Mouse (Mus musculus): Measurements from ENCODE around the gene Pik3r2. TPM values are rescaled to one million over a fixed set of nuclear protein-coding genes. Genes with fewer than 3 reads are reported as not detected.

Pik3r2 gene
- 12.5 TPM for total RNA-seq (2023)

DNA sequence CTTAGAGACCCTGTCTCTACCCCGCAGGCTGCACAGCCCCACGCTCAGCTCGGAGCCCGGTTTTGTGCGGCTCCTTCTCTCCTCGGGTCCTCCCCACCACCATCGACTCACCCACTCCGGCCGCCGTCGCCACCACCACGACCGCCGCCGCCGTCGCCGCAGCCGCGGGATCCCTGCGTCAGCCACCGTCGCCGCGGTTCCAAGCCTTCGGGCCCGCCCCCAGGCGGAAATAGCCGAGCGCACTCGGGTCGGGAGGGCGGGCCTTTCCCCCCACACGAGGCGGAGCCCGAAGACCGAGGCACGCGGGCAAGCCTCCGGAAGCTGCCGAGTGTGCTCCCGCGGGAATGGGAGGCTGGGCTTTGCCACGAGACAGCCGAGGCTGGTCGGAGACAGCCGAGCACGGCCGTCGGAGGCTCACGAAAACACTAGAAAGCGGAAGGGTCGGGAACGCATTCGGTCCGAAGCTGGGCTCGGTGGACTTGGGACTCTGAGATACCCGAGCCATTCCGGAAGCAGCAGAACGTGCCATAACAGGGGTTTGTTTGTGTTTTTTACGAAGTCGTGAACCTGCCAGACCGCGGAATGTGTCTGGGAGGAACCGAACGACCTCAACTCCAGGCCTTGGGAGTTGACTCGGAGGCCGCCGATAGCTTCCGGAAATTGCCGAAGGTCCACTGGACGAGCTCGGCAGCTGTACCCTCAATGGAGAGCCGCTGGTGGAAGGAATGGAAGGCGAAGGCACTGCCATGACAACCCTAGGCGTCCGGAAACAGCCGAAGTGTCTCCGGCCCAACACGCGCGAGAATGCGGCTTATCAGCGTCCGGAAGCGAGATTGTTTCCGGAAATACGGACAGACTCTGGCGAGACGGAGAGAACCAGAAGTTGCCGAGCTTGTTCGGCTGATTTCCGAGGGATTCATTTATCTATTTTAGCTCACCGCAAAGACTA is at the start of gene Pik3r2:
Gene Pik3r2 (minus strand): TSS at position 218 of the 949 bp plus-strand sequence.

DNA sequence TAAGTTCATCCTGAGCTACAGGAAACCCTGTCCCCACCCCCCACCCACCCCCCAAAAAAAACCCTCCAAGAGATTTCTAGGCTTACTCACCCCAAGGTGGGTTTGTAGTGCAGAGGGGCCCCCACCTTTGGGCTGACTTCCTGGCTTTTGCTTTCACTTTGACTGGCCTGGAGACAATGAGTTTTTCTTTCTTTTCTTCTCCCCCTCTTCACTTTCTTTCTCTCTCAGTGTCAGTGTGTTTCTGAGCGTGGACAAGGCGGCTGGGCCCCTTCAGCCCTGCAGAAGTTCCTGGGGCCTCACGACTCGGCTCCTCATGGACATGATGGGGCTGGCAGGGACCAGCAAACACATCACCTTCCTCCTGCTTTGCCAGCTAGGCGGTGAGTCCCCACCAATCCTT is 31.7 kb upstream of the Pik3r2 start, which contains the start of gene Il12rb1:
Gene Il12rb1 (plus strand): TSS at position 211 of the 400 bp plus-strand sequence.

DNA sequence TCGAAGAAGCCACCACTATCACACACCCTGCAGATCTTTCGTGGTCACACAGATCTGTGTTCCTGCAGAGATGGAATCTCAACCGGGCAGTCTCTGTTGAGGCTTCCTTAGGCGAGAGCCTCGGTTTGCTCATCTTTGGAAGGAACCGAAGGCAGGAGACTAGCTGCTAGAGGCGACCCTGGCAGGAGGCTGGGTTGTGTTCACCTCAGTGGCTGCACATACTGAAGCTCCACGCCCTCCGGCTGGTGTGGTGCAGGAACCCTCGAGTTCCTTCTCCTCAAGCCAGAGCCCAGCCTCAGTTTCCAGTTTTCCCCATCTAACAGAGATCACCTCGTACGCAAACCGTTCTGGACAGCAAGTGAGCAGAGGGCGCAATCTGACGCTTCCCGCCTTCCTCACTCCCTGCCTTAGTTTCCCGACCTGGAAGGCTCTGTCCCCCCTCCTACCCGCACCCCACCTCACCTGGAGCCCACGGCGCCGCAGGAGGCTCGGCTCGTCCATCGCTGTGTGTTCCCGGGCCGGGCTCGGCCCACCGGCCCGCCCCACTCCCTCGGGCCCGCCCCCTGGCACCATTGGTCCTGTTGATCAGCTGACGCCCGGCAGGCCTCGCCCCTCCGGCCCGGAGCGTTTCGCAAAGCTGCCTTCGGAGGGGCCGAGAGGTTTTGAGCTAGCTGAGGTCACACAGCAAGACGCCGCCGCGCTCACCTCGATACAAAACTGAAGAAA is 28.1 kb upstream of the Pik3r2 start, which contains the start of gene Mast3:
Gene Mast3 (minus strand): TSS at position 574 of the 726 bp plus-strand sequence.

DNA sequence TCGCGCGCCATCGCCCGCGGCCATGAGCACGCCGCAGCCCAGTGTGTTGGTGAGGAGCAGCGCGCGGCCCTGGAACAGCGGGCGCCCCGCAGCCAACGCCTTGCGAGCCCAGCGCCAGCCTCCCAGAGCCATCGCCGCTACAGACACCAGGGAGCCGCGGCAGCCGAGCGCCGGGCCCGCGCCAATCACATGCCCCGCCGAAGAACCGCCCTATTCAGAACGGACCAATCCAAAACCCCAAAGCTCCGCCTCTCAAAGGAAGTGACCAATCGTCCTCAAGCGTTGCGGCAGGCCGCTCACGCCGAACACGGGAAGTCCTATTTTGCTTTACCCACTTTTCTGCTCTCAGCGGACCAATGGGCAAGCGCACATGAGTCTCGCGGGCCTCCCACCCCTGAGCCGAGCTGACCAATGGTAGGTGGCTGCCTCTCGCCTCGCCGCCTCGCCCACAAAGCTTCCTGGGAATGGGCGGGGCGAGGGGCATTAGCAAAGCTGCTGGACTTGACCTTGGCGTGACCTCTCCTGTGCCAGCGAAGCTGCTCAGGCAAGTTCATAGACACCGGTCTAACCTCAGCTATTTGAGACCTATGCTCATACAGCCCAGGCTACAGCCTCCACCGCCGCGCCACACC is 15.6 kb downstream of the Pik3r2 start, which contains the start of gene Mpv17l2:
Gene Mpv17l2 (minus strand): TSS at position 172 of the 632 bp plus-strand sequence.

DNA sequence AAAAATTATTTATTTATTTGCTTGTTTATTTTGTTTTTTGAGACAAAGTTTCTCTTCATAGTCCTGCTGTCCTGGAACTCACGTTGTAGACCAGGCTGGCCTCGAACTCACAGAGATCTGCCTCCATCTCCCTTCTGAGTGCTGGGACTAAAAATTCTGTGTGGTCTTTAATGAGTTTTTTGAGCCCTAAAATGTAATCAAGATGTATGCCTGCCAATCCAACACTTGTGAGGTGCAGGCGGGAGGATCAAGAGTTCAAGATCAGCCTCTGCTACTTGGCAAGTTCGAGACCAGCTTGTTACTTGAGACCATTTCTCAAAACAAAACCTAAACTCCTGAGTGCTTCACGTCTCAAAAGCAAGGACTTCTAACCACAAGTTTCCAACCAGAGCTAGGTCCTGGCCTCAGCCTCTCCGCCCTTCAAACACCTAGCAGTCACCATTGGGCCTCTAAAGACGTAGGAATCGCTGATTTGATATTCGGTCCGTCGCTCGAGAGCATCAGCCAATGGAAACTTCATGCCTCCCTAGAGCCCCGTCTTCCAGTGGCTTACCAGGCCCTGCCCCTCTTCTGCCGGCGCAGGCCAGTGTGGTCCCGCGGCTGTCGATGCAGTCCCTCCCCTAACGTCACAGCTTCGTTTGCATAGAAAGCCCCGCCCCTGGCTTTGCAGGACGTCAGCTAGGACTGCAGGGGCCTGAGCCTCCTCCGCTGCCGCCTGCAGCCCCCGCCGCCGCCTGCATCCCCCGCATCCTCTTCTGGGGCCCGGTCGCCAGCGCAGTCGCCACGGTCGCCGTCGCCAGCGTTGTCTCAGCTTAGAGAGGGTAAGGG is 22.3 kb downstream of the Pik3r2 start, which contains the start of gene Rab3a:
Gene Rab3a (plus strand): TSS at position 637 of the 828 bp plus-strand sequence.

DNA sequence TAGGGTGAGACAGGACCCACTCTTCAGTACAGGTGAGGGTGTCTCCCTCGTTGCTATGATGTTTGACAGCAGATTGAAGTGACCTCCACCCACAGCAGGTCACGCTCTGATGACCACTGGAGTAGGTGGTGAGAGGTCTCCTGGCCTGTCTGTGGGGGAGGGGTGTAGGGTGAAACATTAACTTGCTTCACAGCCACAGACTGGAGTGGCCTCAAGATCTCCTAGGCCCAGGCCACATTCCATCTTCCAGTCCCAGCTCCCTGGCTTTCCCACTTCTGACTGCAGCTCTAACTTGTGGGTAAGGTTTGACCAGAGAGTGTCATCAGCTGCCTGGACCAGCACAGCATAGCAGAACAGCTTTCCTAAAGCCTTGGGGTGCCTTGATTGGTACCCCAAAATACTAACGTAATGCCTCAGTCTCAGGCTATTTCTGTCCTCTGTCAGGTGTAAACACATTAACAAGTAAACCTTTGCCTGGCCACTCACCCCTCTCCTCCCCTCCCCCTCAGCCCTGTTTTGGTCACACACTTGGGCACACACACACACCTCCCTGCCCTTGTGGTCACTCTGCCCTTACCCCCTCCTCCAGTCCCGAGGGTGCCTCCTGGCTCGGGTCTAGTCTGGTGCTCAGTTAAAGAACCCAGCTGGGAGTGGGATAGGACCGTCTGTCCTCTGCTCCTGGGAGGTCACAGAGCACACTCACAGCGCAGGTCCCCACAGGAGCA is 52.9 kb downstream of the Pik3r2 start, which contains the start of gene Pde4c:
Gene Pde4c (plus strand): TSS at position 235 of the 725 bp plus-strand sequence.

DNA sequence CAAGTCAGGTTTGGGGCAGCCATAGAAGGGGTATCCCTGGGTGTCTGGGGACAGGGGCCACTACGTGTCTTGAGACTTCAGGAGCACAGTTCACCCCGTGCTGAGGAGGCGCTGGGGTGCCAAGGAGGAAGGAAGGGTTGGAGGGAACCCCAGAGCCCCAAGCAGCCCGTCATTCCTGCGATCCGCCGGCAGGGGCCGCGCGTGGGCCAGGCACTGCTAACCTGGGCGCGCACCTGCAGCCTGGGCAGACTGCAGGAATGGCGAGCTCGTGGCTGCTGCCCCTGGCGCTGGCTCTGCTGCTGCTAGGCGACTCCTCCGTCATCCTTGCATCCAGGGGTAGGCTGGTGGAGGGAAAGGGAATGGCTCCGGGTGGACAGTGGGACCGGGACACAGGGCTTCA is 58.2 kb downstream of the Pik3r2 start, which contains the start of gene Gm3336:
Gene Gm3336 (plus strand): TSS at position 247 of the 400 bp plus-strand sequence.

Other genes with a start within 250 kb of the Pik3r2 start
- gene Fkbp8, start 249.0 kb downstream of the Pik3r2 start, total RNA-seq (2023), result 249 TPM
- gene Kxd1, start 248.8 kb downstream of the Pik3r2 start, total RNA-seq (2023), result 60.3 TPM
- gene Ell, start 237.3 kb downstream of the Pik3r2 start, total RNA-seq (2023), result 30.2 TPM
- 68.1 TPM for gene Isyna1, start 182.3 kb downstream of the Pik3r2 start, total RNA-seq (2023)
- 97.8 TPM for gene Ssbp4, start 167.8 kb downstream of the Pik3r2 start, total RNA-seq (2023)
- gene Lrrc25, start 160.6 kb downstream of the Pik3r2 start, total RNA-seq (2023), result 1.6 TPM
- gene Gdf15, start 144.3 kb downstream of the Pik3r2 start, total RNA-seq (2023), result 1.6 TPM
- gene Pgpep1, start 116.3 kb downstream of the Pik3r2 start, total RNA-seq (2023), result 2.8 TPM
- gene Lsm4, start 103.5 kb downstream of the Pik3r2 start, total RNA-seq (2023), result 101 TPM
- 1,623 TPM for gene Jund, start 77.8 kb downstream of the Pik3r2 start, total RNA-seq (2023)
- 4.4 TPM for gene Iqcn, start 73.3 kb downstream of the Pik3r2 start, total RNA-seq (2023)
- gene Gm3336, start 58.2 kb downstream of the Pik3r2 start, total RNA-seq (2023), result not detected
- 0.59 TPM for gene Pde4c, start 53.0 kb downstream of the Pik3r2 start, total RNA-seq (2023)
- gene Rab3a, start 22.0 kb downstream of the Pik3r2 start, total RNA-seq (2023), result 6.0 TPM
- gene Mpv17l2, start 15.8 kb downstream of the Pik3r2 start, total RNA-seq (2023), result 22.7 TPM
- gene Mast3, start 28.3 kb upstream of the Pik3r2 start, total RNA-seq (2023), result 143 TPM
- 1.3 TPM for gene Il12rb1, start 31.7 kb upstream of the Pik3r2 start, total RNA-seq (2023)
- 30.0 TPM for gene Arrdc2, start 63.0 kb upstream of the Pik3r2 start, total RNA-seq (2023)
- not detected for gene Kcnn1, start 86.5 kb upstream of the Pik3r2 start, total RNA-seq (2023)
- 29.7 TPM for gene Ccdc124, start 97.2 kb upstream of the Pik3r2 start, total RNA-seq (2023)
- gene Slc5a5, start 116.0 kb upstream of the Pik3r2 start, total RNA-seq (2023), result not detected
- 4,779 TPM for gene Rpl18a, start 120.7 kb upstream of the Pik3r2 start, total RNA-seq (2023)
- 64.3 TPM for gene Map1s, start 129.2 kb upstream of the Pik3r2 start, total RNA-seq (2023)

All from CD4-positive naive resting alpha-beta T cell, adult 76 days (primary cell).